Mouse (Mus musculus) gastrocnemius, postnatal 4 days (tissue): ENCODE measurements around the gene Clk2. TPM values are rescaled to one million over a fixed set of nuclear protein-coding genes. Genes with fewer than 3 reads are reported as not detected.
"Not testable (repeated sequence)": the region's sequence is repeated elsewhere in the genome, so short reads cannot be mapped to it uniquely, and the experiment has no call there.

Experiments
- DNase-seq, 2 experiments: peaks; one replicate each; pipeline ENCODE4 v3.0.0; 2021 to 2022; ENCODE audit warnings: low spot score in 2 of 2, mixed read lengths in 2 of 2
- total RNA-seq, 2 experiments: library from RNA; stranded (reverse); gene quantifications; 2 replicates each; pipeline ENCODE4 v1.2.3; 2021

Gene Clk2
- total RNA-seq, 2 experiments from 2014 or later = 31.1 to 39.0 TPM

DNA sequence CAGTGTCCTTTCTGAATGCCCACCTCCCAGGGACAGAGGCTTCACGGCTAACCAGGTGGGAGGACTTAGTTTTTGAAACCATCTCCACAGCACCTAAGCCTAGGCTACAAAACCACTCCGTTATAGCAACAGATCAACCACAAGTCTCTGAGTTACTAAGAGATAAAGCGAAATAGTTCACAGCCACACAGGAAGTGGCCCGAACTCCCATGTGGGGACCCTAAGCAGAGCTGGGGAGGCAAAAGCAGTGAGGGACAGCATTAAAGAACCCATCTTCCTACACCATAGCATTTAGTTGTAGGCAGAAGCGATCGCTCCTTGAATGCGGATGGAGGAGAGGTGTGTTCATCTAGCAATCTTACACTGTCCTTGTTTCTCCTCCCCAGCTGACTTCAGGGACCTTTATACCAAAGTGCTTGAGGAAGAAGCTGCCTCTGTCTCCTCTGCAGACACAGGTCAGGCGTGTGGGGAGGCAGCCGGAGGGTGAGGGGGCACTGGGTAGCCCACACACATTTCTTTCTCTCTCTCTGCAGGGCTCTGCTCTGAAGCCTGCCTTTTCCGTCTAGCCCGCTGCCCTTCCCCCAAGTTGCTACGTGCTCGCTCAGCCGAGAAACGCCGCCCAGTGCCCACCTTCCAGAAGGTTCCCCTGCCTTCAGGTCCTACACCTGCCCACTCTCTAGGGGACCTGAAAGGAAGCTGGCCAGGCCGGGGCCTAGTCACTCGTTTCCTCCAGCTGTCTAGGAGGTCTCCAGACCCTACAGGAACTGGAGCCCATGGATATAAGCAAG lies 23.3 kb downstream of the Clk2 start:
- DNase-seq = no peak

DNA sequence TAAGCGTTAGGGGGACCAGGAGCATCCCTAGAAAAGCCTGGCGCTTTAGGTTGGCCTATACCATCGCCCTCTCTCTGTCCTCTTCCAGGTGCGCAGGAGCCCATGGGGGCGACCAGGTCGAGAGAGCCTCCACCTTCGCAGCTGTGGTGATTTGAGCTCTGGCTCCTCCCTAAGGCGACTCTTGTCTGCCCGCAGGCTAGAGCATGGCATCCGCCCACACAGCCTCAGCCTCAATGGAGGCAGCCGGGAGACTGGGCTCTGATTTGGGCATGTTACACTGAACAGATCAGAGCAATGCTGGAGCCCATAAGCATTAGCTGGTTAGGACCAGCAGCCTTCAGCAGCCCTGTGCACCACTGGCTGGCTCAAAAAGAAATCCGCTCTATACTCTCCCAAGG lies 23.9 kb downstream of the Clk2 start:
- no peak for DNase-seq

DNA sequence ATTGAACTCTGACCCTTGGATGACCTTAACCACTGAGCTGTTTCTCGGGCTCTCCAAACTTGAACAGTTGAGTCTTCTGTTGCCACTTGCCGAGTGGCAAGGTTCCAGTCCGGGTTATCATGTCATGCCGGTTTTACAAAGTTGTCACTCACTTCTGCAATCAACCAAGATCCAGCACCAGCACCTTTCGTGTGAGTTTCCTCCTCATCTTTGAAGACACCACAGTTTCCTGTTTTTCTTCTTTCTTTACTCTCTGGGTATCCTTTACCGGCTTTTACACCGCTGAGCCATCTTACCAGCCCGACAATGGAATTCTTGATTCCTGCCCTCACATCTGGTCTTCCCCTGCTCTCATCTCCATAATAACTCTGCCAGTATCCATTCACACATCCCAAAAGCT lies 25.8 kb downstream of the Clk2 start:
- no peak for DNase-seq

DNA sequence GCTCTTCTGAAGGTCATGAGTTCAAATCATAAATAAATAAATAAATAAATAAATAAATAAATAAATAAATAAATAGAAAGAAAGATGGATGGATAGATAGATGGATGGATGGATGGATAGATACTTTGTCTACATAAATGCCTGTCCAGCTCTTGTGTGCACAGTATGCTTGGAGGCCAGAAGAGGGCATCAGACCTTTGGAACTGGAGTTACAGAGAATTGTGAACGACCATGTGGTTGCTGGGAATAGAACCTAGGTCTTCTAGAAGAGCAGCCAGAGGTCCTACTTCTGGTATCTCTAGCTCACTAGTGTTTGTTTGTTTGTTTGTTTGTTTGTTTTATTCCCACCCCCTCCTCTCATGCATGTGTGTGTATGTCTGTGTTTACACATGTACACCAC lies 28.8 kb downstream of the Clk2 start:
- DNase-seq = no peak

DNA sequence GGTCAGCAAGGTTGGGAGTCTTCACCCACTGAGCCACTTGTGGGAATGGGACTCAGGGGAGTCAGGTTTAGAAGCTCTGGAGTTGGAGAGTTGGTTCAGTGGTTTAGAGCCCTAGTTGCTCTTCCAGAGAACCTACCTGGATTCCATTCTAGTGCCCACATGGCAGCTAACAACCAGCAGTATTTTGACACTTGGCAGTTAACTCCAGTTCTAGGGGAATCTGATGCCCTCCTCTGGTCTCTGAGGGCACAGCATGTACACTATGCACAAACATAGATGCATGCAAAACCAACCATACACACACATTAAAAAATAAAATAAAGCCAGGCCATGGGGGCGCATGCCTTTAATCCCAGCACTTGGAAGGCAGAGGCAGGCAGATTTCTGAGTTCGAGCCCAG lies 29.3 kb downstream of the Clk2 start:
- DNase-seq = no peak

DNA sequence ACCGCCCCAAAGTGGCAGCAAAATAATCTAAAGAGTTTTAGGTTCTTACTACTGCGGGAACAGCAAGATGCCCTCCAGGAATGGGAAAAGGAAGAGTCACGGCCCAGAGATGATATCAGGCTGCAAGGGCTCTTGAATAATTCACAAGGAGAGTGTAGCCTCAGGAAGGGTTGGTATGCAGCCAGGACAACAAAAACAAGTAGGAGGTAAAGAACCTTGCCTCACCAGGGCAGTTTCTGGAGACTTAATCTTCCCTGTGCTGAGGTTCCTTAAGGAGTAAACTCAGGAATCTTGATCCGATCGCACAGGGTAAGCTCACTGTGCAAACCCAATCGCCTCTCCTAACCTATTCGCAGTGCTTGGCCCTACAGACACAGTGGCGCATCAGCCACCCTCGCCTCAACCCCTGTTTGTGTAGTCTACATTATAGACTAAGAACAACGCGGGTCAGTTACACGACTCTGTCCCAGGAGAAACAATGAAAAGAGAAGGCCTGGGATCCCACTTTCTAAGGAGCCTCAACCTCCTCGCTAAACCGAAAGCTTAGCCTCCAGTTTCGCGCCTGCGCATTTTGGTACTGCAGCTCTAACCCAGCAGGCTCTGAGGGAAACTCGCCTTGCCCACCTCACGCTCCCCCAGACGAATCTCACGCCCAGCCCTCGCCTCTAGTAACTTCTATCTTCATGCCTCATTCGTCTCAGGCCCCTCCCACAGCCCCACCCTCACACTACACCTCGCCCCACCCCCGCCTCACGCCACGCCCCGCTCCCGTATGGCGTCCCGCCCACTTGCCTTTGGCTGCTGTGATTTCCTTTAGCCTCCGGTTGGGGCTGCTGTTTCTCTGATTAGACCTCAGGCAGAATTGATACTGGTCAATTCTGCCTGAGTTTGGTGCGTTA lies 31.6 kb downstream of the Clk2 start:
- DNase-seq = peak; percentile 86 to 92

DNA sequence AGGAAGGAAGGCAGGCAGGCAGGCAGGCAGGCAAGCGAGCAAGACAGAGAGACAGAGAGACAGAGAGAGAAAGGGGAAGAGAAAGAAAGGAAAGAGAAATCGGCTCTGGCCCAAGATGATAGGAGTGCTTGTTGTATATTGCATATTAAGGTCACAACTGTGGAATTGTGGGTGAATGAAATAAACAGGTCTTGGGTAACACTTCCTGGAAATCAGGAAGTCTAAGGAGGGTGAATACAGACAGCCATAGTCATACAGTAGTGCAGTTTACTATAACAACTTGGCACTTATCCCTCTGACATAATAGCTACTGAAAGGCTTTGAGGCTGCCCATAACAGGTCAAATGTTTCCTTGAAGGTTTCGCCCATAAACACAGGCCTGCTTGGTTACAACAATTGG lies 35.2 kb downstream of the Clk2 start:
- no peak for DNase-seq

DNA sequence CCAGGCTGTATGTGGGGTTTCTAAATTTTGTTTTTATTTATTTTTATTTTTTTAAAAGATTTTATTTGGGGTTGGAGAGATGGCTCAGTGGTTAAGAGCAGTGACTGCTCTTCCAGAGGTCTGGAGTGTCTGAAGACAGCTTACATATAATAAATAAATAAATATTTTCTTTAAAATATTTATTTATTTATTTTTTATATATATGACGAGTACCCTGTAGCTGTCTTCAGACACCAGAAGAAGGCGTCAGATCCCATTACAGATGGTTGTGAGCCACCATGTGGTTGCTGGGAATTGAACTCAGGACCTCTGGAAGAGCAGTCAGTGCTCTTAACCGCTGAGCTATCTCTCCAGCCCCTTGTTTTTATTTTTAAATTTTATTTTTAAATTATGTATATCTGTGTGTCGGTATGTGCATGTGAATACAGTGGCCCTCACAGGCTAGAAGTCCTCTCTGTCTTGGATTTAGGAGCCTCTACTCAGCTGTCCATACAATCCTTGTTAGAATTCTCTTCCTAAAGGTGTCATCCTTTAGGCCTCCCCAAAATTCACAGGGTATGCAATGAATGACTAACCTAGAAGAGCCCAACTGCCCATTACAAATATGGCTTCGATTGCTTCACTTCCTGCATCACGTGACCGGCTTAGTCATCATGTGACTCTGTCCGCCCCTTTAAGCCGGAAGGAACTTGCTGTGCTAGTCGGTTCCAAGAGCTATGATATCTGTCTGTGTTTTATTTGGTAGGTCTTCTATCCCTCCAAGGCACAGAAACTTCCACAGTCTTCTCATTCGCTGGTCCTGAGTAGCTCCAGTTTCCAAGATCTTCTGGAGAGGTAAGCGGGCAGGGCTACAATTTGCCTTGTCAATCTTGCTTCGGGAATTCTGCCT lies 37.9 kb downstream of the Clk2 start, which contains the start of gene Gba:
Gene Gba, plus strand, starts transcription at position 676 of the 889 bp plus-strand sequence.
- DNase-seq = peak; percentile 71 to 83

DNA sequence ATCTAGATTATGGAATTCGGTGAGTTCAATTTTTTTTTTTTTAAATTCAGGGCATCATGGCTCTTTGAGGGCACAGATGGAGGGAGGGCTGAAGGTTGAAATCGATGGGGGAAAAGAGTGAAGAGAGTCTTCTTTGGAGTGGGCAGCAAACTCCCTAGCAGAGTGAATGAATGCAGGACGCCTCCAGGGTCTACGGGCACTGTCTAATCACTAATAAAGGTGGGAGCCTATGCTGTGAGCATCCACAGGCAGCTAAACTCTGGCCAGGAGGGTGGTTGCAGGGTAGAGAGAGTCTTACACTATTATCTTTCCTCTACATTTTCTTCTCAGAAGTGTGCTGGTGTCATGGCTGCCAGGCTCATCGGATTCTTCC lies 38.5 kb downstream of the Clk2 start:
- no peak for DNase-seq

DNA sequence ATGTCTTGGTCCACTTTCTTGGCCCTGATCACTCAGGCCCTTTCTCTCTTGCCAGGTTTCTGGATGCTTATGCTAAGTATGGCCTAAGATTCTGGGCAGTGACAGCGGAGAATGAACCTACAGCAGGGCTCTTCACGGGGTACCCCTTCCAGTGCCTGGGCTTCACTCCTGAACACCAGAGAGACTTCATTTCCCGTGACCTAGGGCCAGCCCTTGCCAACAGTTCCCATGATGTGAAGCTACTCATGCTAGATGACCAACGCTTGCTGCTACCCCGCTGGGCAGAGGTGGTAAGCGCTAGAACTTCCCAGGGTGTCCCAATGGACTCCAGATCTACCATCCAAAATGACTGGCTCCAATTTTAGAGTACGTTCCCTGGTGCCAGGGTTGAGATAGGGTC lies 41.5 kb downstream of the Clk2 start:
- no peak for DNase-seq

DNA sequence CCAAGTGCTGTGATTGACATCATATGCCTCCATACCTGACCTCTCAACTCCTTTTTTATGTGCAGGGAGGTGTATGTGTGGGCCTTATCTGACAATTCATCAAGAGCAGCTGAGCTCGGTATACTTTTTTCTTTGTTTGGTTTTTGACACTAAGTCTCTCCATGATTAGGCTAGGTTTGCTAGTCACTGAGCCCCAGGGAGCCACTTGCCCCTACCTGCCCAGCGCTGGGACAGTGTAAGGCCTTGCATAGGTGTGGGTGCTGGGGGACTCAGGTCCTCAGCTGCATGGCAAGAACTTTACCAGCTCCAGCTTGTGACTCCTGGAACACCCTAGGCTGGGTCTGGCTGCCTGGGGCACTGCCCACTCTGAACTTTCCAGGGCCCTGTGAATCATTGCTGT lies 42.1 kb downstream of the Clk2 start:
- DNase-seq = no peak

DNA sequence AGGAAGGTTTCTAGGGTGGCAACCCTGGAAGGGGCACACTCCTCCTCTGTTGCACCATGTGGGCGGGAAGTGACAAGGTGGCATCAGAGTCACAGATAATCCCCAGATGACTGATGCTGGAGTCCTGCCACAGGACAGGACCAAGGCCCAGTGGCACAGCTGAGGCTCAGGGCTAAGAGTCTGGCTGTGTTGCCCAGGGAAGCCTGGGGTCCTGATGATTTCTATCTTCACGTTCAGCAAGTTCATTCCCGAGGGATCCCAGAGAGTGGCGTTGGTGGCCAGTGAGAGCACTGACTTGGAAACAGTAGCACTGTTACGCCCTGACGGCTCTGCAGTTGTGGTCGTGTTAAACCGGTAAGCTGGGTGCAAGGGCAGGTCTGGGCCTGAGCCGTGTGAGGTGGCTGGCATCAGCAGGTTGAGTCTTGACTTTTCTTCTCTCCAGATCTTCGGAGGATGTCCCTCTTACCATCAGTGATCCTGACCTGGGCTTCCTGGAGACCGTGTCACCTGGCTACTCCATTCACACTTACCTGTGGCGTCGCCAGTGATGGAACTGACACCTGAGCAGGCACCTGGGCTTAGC lies 43.6 kb downstream of the Clk2 start:
- no peak for DNase-seq

DNA sequence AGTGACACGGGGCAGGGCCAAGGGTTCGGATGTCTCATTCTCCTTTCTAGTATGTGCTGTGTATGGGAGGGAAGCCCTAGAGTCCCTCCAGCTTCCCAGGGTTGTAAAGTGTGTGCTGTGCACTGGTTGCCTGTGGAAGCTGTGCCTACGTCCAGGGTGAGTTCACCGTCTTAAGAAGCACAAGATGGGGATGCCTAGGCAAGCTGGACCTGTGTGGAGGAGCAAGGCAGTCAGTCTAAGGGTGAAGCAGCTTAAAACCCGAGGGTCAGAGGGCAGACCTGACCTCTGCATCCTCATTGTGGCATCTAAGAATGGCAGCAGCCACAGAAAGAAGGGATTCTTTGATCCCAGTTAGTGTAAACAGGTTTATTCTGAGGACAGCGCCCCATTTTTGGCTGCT lies 44.1 kb downstream of the Clk2 start:
- DNase-seq = no peak

DNA sequence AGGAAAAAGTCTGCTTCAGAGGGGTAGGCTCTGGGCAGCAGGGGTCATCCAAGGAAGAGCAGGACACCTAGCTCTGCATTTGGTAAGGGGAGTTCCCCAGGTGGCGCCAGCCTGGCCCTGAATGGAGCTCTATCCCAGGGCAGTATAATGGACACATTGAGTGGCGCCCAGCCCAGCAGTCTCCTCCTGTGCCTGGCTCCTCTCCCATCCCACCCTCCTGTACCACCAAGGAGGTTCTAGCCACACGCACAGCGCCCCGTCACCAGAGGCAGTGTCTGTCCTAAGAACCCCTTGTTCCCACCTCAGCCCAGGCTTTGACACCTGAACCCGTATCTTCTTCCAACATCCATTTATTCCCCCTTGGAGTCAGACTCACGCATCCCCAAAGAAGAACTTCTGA lies 45.1 kb downstream of the Clk2 start:
- DNase-seq = no peak

DNA sequence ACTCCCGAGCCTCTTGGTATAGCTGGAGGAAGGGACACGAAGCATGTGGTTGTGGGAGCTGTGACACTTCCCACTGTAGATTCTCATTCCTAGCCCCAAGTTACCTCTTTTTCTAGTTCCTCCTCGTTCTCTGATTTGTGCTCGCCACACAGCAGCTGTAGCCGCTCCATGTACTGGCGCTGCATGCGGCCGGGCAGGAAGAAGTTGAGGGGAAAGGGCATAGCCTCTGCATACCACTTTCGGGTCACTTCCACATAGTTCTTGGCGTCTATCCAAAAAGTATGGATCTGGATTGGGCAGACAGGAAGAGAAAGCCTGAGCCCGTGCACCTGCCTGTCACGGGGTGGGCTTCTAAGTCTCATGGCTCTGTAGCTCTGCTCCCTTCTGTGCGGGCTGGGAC lies 45.6 kb downstream of the Clk2 start:
- no peak for DNase-seq

DNA sequence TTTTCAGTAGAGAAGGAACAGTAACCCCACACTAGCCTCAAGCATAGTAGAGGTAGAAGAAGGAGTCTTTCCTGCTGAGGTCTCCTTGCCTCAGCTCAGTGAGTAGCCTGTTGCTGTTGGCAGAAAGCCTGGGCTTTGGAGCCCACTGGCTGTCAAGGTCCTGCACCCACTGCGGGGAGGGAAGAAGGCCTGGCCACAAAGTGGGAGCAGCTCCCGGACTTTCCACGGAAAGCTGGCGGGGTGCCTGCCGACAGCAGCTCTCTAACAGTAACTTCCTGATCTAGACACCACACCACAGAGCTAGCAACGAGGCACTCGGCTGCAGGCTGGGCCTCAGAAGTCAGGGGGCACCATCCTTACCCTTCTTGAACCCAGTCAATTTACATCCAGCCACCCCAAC lies 46.1 kb downstream of the Clk2 start:
- DNase-seq = no peak

DNA sequence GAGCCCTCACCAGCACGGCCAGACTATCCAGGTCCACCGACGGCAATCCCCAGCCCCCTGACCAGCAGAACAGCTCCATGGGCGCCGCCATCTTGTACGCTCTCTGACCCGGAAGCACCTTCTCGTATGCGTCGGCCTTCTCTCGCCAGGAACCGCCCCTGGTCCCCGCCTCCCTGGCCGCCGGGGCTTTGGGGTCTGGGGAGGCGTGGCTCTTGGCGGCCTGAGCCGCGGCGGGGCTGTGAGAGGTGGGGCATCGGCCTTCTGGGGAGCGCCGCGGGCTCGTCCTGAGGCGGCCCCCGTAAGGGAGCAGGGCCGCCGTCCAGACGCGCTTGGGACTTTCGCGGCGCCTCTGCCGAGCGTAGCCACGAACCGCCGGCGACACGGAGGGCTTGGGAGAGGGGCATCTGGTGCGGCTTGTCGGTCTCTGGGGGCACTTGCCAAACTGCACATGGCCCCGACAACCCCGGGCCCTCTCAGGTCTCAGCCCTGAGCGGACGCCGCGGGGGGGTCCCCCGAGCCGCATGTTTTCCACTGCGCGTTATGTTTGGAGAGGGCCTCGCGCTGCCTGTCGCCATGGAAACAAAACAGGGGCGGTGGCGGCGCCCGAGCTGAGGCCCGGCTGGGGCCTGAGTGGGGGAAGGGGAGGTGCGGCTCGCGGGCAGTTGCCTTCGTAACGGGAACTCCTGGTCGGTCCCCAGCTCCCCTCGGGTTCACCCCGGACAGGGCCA lies 49.4 kb downstream of the Clk2 start:
- peak; percentile 94 to 97 for DNase-seq

DNA sequence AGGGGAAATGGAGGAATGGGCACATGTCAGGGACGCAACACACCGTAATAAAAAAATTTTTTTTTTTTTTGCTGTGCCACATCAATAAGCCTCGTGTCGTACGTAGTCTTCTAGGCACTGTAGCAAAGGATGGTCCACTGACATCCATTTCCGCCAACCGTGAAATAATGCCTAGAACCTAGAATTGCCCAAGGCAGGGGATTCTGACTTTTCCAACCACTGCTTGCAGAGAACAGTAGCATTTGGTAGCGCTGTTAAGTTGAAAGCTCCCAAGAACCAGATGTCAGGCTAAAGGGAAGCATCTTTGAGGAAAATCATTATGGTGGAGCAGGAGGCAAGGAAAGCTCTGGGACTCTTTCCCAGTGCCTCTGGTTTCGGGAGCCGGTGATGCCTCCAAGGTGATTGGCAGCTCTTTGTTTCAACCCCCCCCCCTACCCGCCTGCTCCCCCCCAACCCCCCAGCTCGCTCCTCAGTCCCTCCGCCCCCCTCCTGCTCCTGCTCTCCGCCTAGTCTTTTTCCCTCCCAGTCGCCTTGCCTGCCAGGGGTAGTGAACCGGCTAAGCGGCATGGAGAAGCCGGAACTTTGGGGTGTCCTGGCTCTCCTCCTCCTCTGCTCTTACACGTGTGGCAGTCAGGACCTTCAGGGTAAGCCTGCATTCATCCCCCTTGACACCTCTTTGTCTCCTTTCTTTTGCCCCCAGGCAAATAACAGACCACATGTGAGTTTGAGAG lies 50.3 kb downstream of the Clk2 start, which contains the start of gene Thbs3:
Gene Thbs3, plus strand, starts transcription at position 500 of the 731 bp plus-strand sequence.
- DNase-seq = peak in 1 of 2 experiments; percentile 67

DNA sequence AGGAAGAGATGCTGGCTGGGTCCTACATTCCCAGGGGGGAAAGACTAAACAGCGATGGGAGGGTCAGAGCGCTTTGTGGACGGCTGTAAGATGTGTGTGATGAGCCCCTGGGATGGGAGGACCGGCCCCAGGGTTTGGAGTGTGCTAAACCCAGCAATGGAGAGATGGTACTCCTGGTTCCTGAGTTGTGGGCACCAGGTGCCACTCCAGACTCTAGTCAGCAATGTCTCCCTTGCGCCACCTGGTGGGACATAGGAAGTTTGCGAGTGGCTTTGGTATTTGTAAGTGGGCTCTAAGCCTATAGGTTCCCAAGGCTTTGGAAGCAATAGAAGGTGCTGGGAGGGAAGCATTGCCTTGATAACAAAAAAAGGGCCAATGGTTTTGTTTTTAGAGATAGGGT lies 51.3 kb downstream of the Clk2 start:
- DNase-seq = peak; percentile 66 to 81

DNA sequence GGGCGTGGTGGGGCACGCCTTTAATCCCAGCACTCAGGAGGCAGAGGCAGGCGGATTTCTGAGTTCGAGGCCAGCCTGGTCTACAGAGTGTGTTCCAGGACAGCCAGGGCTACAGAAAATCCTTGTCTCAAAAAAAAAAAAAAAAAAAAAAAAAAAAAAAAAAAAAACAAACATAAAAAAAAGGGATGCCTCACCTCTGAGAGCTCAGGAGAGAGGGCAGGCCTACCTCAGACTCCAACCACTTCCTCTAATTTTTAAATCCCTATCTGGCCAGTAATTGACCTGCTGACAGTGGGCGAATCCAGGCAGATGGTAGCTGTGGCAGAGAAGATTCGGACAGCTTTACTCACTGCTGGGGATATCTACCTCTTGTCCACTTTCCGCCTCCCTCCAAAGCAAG lies 51.8 kb downstream of the Clk2 start:
- not testable (repeated sequence) for DNase-seq
